1 mouse cellular context compared by ENCODE assay signal in the genomic region with DNA sequence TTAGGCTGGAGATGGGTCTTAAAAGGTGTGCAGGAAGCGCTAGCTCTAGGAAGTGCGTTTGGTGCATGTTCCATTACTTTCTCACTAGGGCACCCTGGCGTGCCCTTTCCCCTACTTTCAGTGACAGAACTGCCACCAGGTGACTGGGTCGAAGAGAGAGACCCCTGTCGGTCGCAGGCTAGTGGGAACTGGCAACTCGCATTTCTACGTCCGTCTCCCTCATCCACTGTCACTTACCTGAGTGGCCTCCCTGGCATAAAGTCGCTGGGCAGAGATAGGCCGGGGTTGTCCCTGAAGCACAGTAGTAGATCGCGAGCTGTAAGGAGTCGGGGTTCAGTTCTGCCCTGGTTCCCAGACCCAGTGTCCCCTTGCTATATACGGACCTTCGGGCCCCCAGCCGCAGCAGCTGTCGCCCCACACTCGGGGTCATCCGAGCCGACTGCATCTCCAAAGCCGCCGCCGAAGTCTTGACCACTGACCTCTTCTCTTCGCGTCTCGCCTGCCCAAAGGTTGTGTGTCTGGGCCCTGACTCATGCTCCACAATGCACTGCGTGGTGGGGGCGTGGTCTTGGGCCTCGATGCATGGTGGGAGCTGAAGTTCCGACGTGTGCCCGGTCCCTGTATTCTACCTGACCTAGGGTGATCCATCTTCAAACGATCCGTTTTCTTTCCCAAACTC.
A peak's percentile ranks its signal among the peaks of the same experiment; 100 is the strongest.
TF ChIP-seq lines count a peak whose summit lies in the region.

A gene (minus strand): TSS at position 532 of the 679 bp plus-strand sequence.

TF ChIP-seq in CH12.LX, 34 proteins besides CTCF, POLR2A, EP300 and RAD21 (continued from another document):
- TF ChIP-seq MXI1 (IDR thresholded peaks at IDR 0.05; ENCODE audit: low read depth, low read length) (peak; percentile 73), MAX (IDR thresholded peaks at IDR 0.05; ENCODE audit: low read length) (peak; percentile 57; the same call in 1 of the 2 replicates), NELFE (IDR thresholded peaks at IDR 0.05; ENCODE audit: low read depth, low read length) (0 out of 2 replicates have a peak, but pooled peaks have one; percentile 10), MYC (IDR thresholded peaks at IDR 0.05; ENCODE audit: low read depth, low read length) (peak; percentile 67; the same call in 1 of the 2 replicates), PAX5 (IDR thresholded peaks at IDR 0.05; ENCODE audit: low read length) (no peak), TBP (conservative IDR thresholded peaks at IDR 0.05; ENCODE audit: low read depth, low read length) (0 out of 2 replicates have a peak, but pooled peaks have one; percentile 44), HCFC1 (IDR thresholded peaks at IDR 0.05; ENCODE audit: low read depth, low read length) (peak; percentile 96), KAT2A (IDR thresholded peaks at IDR 0.05; ENCODE audit: insufficient replicate concordance, low read length) (peak; percentile 92; the same call in 1 of the 2 replicates), ETS1 (conservative IDR thresholded peaks at IDR 0.05; ENCODE audit: low read depth, low read length) (peak; percentile 42; the same call in 1 of the 2 replicates), NRF1 (IDR thresholded peaks at IDR 0.05; ENCODE audit: low read depth, low read length) (peak; percentile 46; the same call in 1 of the 2 replicates), CHD1 (IDR thresholded peaks at IDR 0.05; ENCODE audit: low read depth, low read length) (peak; percentile 59; the same call in 1 of the 2 replicates), TCF12 (IDR thresholded peaks at IDR 0.05; ENCODE audit: low read depth, low read length) (peak; percentile 77), GABPA (IDR thresholded peaks at IDR 0.05; ENCODE audit: insufficient replicate concordance, low read depth, low read length) (peak; percentile 53; the same call in 1 of the 2 replicates)
